Mouse (Mus musculus): Measurements from ENCODE around the gene Smim27. TPM values are rescaled to one million over a fixed set of nuclear protein-coding genes. Genes with fewer than 3 reads are reported as not detected.
"Not testable (repeated sequence)": the region's sequence is repeated elsewhere in the genome, so short reads cannot be mapped to it uniquely, and the experiment has no call there.

Gene Smim27
- total and polyA plus RNA-seq, 2 experiments, result 3.0 to 29.7 TPM

DNA sequence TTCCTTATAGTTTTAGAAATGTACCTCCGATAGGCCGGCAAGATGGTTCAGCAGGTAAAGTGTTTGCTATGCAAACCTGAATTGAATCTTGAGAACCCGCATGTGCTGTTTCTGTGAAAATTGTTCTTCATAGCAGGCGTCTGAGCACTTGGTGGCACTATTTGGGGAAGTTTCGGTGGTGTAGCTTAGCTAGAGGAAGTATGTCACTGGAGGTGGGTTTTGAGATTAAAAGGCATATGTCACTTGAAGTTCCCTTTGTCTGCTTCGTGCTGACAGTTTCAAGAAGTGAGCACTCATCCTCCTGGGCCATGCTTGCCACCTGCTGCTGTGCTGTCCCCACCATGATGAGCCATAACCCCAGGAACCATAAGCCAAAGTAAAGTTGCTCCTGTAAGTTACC is 18.0 kb downstream of the Smim27 start:
- no peak for DNase-seq (ENCODE audit: extremely low read depth, low read depth, low spot score)
- H3K4me1 ChIP-seq (ENCODE audit: control insufficient read depth, insufficient read depth, low read length), result no peaks in the 10 kb centered on the region
- H3K27me3 ChIP-seq (ENCODE audit: control insufficient read depth, insufficient read depth, low read length), result no peaks in the 10 kb centered on the region
- H3K9ac ChIP-seq (ENCODE audit: low read depth, low read length), result no peak overlapping the region
- H3K4me3 ChIP-seq (ENCODE audit: insufficient read depth, low read depth, low read length), result no peak overlapping the region
- no peaks in the 10 kb centered on the region for H3K36me3 ChIP-seq (ENCODE audit: control insufficient read depth, insufficient read depth, low read length)
- no peak for TF ChIP-seq POLR2A (IDR thresholded peaks at IDR 0.05; ENCODE audit: extremely low read depth, insufficient read depth, low read length)
- TF ChIP-seq CTCF (IDR thresholded peaks at IDR 0.05; ENCODE audit: low read depth, low read length), result no peak
- no peak overlapping the region for H3K27ac ChIP-seq (replicated peaks; ENCODE audit: insufficient read depth, low read depth, low read length)
- no peaks in the 10 kb centered on the region for H3K79me2 ChIP-seq (ENCODE audit: control insufficient read depth, insufficient read depth, low read length)
- 77% methylated on average over 6 of the region's 6 CpGs for WGBS

DNA sequence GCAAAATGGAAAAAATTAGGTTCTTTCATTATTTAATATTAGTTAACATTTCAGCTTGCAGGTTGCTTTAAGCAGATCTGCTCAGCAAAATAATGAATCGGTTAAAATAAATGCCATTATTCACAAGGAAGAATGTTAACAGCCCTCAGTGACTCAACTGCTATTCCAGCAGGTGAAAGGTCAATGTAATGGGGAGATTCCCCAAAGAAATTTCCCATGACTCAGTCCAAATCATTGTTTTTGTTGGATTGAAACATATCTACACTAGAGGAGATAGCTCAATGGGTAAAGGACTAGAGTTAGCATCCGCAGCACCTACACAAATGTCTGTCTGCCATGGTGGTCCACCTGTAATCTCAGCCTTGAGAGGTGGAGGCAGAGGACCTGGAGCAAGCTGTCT is 19.7 kb downstream of the Smim27 start:
- Histone ChIP-seq H3K36me3 (ENCODE audit: control insufficient read depth, insufficient read depth, low read length) (no peaks in the 10 kb centered on the region), H3K4me3 (ENCODE audit: insufficient read depth, low read depth, low read length) (no peak overlapping the region), H3K27ac (replicated peaks; ENCODE audit: insufficient read depth, low read depth, low read length) (no peak overlapping the region), H3K79me2 (ENCODE audit: control insufficient read depth, insufficient read depth, low read length) (no peaks in the 10 kb centered on the region), H3K27me3 (ENCODE audit: control insufficient read depth, insufficient read depth, low read length) (no peaks in the 10 kb centered on the region), H3K4me1 (ENCODE audit: control insufficient read depth, insufficient read depth, low read length) (no peaks in the 10 kb centered on the region), H3K9ac (ENCODE audit: low read depth, low read length) (no peak overlapping the region)
- DNase-seq (ENCODE audit: extremely low read depth, low read depth, low spot score), result no peak
- TF ChIP-seq CTCF (IDR thresholded peaks at IDR 0.05; ENCODE audit: low read depth, low read length), result no peak
- no peak for TF ChIP-seq POLR2A (IDR thresholded peaks at IDR 0.05; ENCODE audit: extremely low read depth, insufficient read depth, low read length)
- 89% methylated on average over 2 of the region's 2 CpGs for WGBS

DNA sequence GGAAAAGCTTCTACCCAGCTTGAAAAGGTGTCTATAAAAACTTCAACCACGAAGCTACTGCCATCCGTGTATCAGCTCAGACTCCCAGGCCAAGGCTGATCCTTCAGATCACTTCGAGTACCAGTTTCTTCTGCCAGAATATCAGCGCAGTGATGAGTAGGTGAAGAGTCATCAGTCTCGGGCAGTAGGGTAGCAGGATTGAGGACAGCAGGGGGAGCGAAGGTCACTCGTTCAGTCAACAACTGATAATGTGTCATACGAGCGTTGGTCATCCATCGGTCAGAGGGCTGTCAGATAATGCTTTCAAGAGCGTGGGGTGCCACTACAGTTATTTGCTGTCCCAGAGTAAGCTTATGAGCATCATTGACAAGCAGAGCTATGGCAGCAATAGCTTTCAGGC is 22.1 kb downstream of the Smim27 start:
- WGBS, result 88% methylated on average over 11 of the region's 11 CpGs
- not testable (repeated sequence) for H3K9ac ChIP-seq (ENCODE audit: low read depth, low read length); H3K36me3 ChIP-seq (ENCODE audit: control insufficient read depth, insufficient read depth, low read length)

DNA sequence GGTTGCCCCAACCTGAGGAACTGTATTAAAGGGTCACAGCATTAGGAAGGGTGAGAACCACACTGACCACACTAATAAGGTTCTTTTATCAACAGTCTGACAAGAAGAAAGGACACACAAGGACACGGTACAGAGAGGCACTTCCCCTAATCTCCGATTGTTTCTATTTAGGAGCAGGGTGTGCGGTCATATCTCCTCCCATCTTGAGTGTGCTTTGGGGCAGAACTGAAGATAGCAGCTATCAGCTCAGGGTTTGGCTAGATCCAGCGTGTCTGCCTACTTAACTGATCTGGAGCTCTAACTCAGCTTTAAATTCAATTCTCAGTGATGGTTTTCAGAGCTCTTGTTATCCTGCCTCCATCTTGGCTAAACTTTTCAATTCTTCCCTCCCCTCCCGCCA is 29.8 kb downstream of the Smim27 start:
- Histone ChIP-seq H3K79me2 (ENCODE audit: control insufficient read depth, insufficient read depth, low read length) (no peaks in the 10 kb centered on the region), H3K27me3 (ENCODE audit: control insufficient read depth, insufficient read depth, low read length) (no peaks in the 10 kb centered on the region; the same call in 1 of the 2 replicates), H3K4me1 (ENCODE audit: control insufficient read depth, insufficient read depth, low read length) (0 out of 2 replicates have a peak, but pooled peaks cover 3% of the 10 kb centered on the region), H3K4me3 (ENCODE audit: insufficient read depth, low read depth, low read length) (no peak overlapping the region), H3K9ac (ENCODE audit: low read depth, low read length) (no peak overlapping the region), H3K27ac (replicated peaks; ENCODE audit: insufficient read depth, low read depth, low read length) (no peak overlapping the region), H3K36me3 (ENCODE audit: control insufficient read depth, insufficient read depth, low read length) (no peaks in the 10 kb centered on the region)
- TF ChIP-seq POLR2A (IDR thresholded peaks at IDR 0.05; ENCODE audit: extremely low read depth, insufficient read depth, low read length) (no peak), CTCF (IDR thresholded peaks at IDR 0.05; ENCODE audit: low read depth, low read length) (no peak)
- 49% methylated on average over 5 of the region's 5 CpGs for WGBS
- no peak for DNase-seq (ENCODE audit: extremely low read depth, low read depth, low spot score)

More for the DNA sequence above, 22.1 kb downstream of the Smim27 start:
- H3K4me1 ChIP-seq (ENCODE audit: control insufficient read depth, insufficient read depth, low read length); H3K79me2 ChIP-seq (ENCODE audit: control insufficient read depth, insufficient read depth, low read length); H3K27me3 ChIP-seq (ENCODE audit: control insufficient read depth, insufficient read depth, low read length); H3K27ac ChIP-seq (replicated peaks; ENCODE audit: insufficient read depth, low read depth, low read length); H3K4me3 ChIP-seq (ENCODE audit: insufficient read depth, low read depth, low read length): not testable (repeated sequence)
- DNase-seq (ENCODE audit: extremely low read depth, low read depth, low spot score), result peak; percentile 41

DNA sequence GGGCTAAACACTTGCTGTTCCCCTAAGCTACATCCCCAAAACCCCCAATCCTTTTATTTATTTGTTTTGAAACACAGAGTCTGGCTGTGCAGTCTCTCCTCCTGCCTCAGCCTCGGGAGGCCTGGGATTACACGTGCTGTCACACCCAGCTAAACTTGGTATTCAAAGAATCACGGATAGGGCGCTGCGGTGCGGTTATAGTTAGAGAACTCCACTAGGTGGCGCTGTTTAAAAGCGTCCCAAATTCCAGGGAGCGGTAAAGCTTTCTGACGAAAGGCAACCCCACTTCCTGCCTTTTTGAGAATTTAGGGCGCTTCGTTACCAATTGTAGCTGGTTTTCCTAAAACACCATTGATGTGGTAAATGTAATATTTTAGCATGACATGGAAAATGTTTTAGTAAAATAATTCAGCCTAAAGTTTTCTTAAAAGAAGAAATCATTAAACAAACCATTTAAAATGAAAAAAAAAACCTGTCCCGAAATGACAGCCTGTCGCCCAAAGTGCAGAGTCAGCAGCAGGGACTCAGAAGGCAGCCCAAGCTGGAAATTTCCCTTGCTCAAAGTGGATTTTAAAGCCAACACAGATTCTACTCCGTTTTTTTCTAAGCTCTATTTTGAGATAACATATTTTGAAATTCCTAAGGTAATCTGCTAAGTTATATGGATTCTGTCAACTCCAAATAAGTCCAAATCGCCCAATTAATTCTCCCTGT is 31.9 kb downstream of the Smim27 start:
- 8% methylated on average over 16 of the region's 16 CpGs for WGBS
- no peaks in the 10 kb centered on the region; the same call in 1 of the 2 replicates for H3K27me3 ChIP-seq (ENCODE audit: control insufficient read depth, insufficient read depth, low read length)
- H3K9ac ChIP-seq (ENCODE audit: low read depth, low read length), result no peak overlapping the region
- H3K36me3 ChIP-seq (ENCODE audit: control insufficient read depth, insufficient read depth, low read length), result no peaks in the 10 kb centered on the region
- H3K4me1 ChIP-seq (ENCODE audit: control insufficient read depth, insufficient read depth, low read length), result 0 out of 2 replicates have a peak, but pooled peaks cover 3% of the 10 kb centered on the region
- no peak overlapping the region for H3K27ac ChIP-seq (replicated peaks; ENCODE audit: insufficient read depth, low read depth, low read length)
- H3K79me2 ChIP-seq (ENCODE audit: control insufficient read depth, insufficient read depth, low read length), result no peaks in the 10 kb centered on the region
- H3K4me3 ChIP-seq (ENCODE audit: insufficient read depth, low read depth, low read length), result no peak overlapping the region
- DNase-seq (ENCODE audit: extremely low read depth, low read depth, low spot score), result peak; percentile 66
- TF ChIP-seq CTCF (IDR thresholded peaks at IDR 0.05; ENCODE audit: low read depth, low read length) (peak; percentile 60), POLR2A (IDR thresholded peaks at IDR 0.05; ENCODE audit: extremely low read depth, insufficient read depth, low read length) (no peak)

DNA sequence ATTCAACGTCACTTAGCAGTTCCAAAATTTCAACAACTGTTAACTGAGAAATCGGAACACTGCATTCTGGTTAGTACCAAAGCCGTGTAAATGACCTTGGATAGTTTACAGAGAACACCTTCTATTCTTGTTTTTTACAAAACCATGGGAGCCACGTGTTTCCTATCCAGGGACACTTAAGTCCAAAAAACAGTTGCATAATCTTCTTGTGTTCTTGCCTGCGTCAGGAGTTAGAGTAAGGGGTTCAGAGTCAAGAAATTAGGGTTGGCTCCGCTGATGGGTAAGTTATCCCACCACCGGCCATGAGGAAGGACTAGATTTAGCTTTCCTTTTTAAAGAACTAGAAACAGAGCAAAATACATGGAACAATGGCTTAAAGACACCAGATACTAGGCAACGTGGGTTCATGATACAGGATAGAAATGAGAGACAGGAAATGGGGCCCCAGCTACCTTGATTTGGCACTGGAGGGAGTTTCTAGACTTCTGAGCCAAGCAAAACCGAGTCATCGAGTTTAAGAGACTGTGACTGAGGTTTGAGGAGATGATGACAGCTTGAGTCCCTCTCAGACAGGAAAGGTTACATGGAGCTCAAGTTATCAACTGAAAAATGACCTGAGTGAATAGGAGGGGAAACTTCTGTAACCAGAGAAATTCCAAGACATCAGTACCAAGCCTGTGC is 33.2 kb downstream of the Smim27 start:
- no peaks in the 10 kb centered on the region for H3K79me2 ChIP-seq (ENCODE audit: control insufficient read depth, insufficient read depth, low read length)
- H3K4me3 ChIP-seq (ENCODE audit: insufficient read depth, low read depth, low read length), result no peak overlapping the region
- TF ChIP-seq CTCF (IDR thresholded peaks at IDR 0.05; ENCODE audit: low read depth, low read length), result no peak
- no peak for TF ChIP-seq POLR2A (IDR thresholded peaks at IDR 0.05; ENCODE audit: extremely low read depth, insufficient read depth, low read length)
- DNase-seq (ENCODE audit: extremely low read depth, low read depth, low spot score), result no peak
- 77% methylated on average over 10 of the region's 10 CpGs for WGBS
- H3K9ac ChIP-seq (ENCODE audit: low read depth, low read length), result no peak overlapping the region
- no peaks in the 10 kb centered on the region for H3K36me3 ChIP-seq (ENCODE audit: control insufficient read depth, insufficient read depth, low read length)
- 0 out of 2 replicates have a peak, but pooled peaks cover 3% of the 10 kb centered on the region for H3K4me1 ChIP-seq (ENCODE audit: control insufficient read depth, insufficient read depth, low read length)
- no peak overlapping the region for H3K27ac ChIP-seq (replicated peaks; ENCODE audit: insufficient read depth, low read depth, low read length)
- no peaks in the 10 kb centered on the region; the same call in 1 of the 2 replicates for H3K27me3 ChIP-seq (ENCODE audit: control insufficient read depth, insufficient read depth, low read length)

Data from liver, adult 2 months (tissue).